Mouse (Mus musculus) kidney, postnatal 10 days (tissue): ENCODE measurements around the gene Camk2b.
"Not testable (repeated sequence)": the region's sequence is repeated elsewhere in the genome, so short reads cannot be mapped to it uniquely, and the experiment has no call there.

Experiments used
- DNase-seq: peaks from one replicate; pipeline ENCODE4 v3.0.0; 2021; ENCODE audit warnings: mixed read lengths

The Camk2b gene

GRCm38 (mm10) chr11:5980108-5980507, 86.1 kb downstream of the Camk2b start:
- no peak for DNase-seq

DNA sequence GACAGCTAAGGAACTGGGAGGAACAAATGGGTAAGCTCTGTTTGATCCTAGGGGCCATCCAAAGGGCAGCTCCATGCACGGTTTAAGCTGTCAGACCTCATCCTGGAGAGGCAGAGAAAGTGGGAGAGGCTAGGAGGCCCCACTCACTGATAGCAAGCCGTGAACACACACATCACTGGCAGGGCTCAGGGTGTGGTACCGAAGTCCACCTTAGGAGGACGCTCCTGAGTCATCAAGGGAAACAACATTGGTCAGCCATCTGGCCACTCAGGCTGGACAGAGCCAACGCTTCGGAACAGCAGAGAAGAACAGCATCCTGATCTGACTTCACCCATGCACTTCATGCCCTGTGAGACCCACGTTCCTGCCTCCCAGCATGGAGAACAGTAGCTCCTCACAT, 87.1 kb downstream of the Camk2b start:
- no peak for DNase-seq

GRCm38 (mm10) chr11:5976106-5976505, 90.1 kb downstream of the Camk2b start:
- peak; percentile 50 for DNase-seq

DNA sequence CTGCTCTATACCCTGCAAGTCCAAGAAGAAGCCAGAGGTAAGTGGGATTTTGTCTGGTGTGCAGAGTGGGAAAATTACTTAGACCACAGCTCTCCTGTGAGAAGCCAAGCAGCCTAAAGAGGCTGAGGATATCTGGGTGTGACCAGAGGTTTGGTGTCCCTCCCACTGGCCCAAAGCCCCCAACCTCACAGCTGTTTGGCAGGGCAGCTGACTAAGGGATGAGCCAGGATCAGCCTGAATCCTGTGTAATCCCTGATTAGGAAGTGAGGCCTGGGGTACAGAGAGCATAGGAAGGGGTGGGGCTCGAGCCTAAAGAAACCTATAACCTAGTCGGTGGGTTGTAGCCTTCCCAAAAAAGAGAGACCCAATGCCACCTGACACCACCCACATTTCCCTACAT, 91.1 kb downstream of the Camk2b start:
- DNase-seq: no peak

DNA sequence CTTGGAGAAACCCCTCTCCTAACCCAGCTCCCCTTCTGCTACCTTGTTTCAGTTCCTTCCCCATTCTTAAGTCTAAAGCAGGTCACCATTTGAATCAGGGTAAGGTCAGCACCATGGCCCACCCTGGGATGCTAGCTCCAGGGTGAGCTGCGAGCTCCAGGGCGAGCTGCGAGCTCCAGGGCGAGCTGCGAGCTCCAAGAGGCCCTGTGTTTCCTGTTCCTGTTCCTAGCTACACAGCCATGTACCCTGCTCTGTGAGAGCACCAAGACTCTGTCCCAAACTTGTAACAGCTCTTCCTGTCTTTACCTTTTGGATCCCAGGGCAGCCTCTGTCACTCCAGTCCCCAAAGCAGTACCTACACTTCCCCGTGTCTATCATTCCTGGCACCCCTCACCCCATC, 92.1 kb downstream of the Camk2b start:
- DNase-seq: no peak

DNA sequence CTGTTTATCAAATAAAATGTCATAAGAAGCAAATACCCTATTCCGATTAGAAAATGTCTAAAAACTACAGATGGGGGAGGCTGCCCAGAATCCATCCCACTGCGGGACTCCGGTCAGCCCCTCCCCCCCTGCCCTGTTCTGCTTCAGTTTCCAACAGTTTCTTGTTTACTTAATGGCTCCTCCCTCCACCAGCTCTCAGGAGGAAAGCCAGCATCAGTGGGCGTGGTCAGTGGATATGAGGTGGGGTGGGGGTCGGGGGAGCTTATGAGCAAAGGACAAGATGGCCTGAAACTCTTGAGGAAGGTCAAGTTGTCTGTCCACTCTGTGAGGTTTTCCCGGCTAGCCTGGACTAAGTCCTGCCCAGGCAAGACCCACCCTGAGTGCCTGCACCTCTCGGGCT, 93.0 kb downstream of the Camk2b start:
- no peak for DNase-seq

- DNase-seq: no peak
Observed at GRCm38 (mm10) chr11:5971202-5971601, 95.0 kb downstream of the Camk2b start.

DNA sequence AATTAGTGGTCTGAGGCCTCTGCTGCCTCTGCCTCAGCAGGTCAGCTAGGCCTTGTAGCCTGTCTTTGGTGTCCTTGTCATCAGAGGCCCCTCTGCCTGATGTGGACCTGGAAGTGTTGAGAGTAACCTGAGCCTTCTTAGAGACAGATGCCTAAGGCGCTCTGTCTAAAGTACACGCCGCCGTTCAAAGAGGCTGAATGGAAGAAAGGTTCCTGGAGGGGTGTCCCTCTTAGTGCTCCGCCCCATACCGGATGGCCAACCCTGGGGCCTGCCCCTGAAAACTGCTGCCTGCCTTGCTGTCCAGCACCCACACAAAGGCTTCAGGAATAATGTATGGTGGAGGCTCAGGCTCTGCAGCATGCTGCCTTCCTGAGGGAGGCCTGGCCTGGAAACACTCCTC, 97.9 kb downstream of the Camk2b start:
- DNase-seq: no peak

DNA sequence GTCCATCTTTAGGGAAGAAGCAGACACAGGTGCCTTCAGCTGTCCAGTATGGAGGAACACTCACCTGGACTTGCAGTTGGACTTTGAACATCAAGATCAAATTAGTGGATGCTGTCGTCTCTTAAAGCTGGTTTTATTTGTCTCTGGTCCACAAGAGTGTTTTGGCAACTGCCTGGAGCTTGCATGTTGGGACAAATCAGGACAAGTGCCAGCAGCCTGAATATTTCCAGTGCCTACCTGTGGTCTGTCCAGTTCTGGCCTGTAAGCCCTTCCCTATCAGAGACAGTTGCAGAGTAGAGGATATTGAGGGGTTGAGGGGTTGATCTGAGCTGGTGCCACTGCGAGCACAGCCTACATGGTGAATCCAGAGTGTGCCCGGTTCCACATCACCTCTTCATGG, 99.4 kb downstream of the Camk2b start:
- DNase-seq: no peak

GRCm38 (mm10) chr11:5965865-5966264, 100.3 kb downstream of the Camk2b start:
- DNase-seq: no peak

DNA sequence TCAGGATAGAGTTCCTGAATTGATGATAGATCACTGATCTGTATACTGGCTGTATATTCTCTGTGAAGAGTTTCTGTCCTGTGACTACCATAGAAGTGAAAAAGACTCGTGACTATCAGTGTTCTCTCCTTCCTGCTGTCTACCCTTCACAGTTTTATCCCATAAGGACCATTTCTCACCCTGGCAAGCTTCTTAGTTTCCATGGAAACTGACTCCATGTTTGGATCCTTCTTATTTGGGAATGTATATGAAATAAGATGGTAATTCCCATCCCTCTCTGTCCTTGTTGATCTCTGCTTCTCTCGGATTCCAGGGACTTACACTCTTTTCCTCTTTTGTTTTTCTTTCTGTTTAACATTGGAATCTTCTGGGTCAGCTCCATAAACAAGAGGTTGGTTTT, 106.1 kb downstream of the Camk2b start:
- DNase-seq: no peak

- peak; percentile 98 for DNase-seq
Observed at GRCm38 (mm10) chr11:5955546-5956276, 110.5 kb downstream of the Camk2b start, which contains the start of gene Ykt6. Ykt6 (plus strand) TSS chr11:5955693.

DNA sequence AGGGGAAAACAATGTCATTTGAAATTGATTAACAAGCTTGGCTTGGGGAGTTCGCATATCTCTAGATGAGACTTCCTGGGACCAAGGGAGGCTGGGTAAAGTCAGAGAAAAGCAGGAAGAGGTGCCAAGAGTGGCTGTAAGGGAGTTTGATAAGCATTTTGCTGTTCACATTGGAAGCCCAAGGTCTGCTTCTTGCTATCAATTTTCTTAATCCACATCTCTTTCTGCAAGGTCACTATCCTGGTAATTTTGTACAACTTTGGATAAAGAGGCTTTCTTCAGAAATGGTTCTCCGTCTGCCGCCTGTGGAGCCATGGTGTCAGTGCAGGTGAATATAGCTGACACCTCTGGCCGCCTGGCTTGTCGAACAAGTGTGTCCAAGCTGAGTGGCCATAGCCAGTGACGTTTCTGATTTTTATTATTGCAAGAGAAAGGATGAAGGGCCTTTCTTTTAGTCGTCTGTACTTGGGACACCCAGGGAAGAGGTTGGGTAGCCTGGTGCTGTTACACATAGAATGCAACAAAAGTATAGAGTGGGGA, 111.1 kb downstream of the Camk2b start:
- peak; percentile 72 for DNase-seq

GRCm38 (mm10) chr11:5954435-5954834, 111.7 kb downstream of the Camk2b start:
- no peak for DNase-seq

- peak; percentile 56 for DNase-seq
Observed at GRCm38 (mm10) chr11:5953130-5953765, 112.9 kb downstream of the Camk2b start.

DNA sequence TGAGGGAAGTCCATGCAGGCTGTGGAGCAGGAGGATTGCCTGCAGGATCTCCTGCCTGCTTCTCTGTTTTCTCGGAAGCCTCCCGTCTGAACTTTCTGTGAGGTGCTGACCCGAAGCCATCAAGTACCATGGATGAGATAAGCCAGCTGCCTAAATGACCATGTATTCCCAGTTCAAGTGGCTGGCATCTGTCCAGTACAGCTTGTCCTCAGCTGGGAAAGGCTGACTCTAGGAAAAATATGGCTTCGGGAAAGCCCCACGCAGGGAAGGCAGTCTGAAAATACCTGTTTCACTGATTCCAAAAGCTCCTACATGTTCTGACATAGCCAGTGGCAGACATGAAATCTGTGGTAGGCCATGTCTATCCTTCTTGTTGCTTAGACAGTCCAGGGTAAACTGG, 113.7 kb downstream of the Camk2b start:
- peak; percentile 85 for DNase-seq

DNA sequence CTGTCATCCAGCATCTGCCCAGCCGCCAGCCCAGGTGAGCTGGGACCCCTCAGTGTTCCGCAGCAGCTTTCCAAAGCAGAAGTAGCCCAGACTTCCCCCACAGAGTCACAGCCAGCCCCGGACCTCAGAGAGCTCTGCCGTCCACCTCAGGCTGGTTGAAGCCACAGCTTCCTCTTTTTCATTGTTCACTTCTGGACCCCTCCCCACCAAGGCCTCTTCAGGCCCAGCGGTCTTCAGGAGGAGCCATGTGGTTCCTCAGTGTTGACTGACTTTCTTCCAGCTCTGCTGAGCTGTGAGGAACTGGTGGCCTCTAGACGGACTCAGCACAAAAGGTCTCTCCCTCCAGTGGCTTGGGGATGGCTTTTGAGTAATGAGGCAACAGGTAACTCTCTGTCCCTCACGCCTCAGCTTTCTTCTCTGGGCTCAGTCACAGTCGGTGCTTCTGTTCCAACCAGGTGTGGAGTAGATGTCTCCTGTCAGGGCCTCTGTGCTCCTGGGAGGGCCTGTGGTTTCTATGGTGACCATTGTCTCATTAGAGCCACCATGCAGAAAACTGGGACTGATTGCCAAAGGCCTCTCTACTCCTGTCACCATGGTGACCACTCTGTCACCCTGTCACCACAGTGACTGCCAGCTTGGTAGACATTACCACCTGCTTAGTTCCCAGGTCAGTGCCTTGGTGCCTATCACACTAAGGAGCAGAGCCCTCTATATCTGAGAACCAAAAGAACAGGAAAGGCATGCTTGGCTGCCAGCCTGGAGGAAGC, 116.4 kb downstream of the Camk2b start, which contains the start of gene Gck:
Gene Gck, minus strand, starts transcription at position 496 of the 767 bp plus-strand sequence.
- DNase-seq: no peak

DNA sequence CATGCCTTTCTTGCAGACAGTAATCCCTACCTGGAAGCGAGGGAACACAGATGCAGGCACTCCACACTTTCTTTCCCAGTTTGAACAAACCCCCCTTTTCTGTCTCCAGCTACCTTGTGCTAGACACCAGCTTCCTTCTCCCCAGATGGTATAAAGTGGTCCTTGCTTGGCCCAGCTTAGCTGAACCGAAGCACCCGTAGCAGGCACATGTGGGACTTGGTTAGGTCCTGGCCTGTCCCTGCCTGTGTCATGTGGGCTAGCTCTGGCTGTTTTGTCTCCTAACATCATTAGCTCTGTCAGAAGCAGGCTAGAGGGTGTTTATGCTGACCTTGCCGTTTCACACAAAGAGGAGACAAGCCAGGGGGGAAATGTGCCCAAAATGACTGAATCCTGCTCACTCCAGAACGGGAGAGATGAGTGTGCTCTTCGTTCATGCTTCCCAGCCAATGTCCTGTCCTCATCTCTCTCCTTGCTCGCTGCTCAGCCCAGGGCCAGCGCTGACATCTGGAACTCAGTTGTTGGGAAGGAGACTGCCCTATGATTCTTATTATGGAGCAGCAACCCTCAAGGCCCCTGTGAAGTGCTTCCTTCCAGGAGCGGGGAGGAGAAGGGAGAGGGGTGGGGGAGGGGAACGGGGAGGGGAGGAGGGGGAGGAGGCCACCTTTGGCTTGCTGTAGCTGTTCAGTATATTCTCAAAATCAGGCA, 117.5 kb downstream of the Camk2b start:
- DNase-seq: no peak

DNA sequence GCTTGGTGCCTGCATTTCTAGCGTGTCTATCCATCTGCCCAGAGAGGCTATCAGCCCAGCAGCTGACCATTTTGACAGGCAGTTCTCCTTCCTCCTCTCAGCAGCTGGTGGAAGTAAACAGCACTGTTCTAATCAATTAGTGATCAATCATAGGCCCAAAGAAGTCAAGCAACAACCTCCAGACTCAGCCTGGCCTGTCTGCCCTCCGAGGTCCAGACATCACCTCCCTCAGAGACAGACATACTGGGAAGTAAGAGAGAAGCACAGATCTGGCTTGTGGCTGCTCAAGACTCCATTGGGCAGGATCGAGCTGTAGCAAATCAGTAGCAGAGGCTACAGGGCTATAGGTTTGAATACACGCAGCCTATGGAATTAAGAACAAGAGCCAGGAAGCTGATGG, 118.4 kb downstream of the Camk2b start:
- no peak for DNase-seq

DNA sequence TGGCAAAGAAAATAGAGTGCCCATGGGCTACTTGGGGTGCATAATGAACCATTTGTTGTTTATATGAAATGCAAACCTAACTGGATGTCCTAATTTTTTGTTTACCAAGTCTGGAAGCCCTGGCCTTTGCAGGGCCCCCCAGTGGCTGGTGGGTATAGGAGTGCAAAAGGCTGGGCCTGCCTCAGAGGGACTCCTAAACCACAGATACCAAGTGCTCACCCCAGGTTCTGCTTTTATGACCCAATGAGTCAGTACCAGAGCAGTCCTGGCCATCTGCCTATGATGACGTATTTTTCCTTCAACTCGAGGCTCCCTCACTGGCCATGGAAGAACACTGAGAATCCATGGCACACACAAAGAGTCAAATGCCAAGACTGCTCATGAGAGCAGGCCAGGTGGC, 121.1 kb downstream of the Camk2b start:
- DNase-seq: no peak

DNA sequence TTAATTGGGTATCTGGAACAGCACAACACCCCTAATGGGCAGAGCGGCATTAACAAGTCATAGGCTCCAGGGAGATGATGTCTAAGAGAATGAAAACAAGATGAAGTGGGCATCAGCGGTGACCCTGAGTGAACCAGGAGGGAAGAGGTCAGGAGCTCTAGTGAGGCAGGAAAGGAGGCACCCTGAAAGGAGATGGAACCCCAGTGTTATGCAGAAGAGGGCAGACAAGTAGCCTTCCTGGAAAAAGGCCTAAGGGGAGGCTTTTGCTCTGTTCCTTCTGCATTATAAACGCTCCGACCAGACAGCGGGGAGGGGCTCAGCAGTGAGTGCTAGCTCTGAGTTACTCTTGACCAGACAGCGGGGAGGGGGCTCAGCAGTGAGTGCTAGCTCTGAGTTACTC, 123.2 kb downstream of the Camk2b start:
- no peak for DNase-seq

DNA sequence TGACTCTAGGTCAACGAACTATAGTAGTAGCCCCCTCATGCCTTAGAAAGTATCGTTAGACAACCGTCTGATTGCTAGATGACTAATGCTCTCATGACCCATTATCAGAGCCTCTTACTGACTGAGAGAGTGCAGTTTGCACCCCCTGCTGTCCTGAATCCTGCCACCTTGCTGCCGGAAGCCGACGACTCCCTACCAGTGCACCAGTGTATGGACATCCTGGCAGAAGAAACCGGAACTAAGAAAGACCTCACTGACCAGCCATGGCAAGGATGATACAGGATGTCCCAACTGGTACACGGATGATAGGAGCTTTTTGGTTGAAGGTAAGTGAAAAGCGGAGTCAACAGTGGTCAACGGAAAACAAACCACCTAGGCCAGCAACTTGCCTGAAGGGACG, 131.6 kb downstream of the Camk2b start:
- not testable (repeated sequence) for DNase-seq

DNA sequence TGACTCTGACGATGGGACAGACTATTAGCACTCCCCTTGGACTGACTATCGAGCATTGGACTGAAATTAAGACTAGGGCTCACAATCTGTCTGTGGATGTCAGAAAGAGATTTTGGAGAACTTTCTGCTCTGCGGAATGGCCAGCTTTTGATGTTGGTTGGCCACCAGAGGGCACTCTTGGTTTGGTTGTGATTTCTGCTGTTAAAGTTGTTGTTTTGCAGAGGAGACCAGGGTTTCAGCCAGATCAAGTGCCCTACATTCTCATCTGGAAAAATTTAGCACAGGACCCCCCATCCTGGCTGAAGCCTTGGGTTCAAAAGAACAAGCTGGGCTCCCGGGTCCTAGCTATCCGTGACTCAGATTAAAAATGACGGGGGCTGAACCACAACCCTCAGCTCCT, 134.2 kb downstream of the Camk2b start:
- DNase-seq: peak; percentile 41
